Mouse (Mus musculus) cerebellum, adult (tissue): ENCODE measurements around the gene Sh3gl1.
A peak's percentile ranks its signal among the peaks of the same experiment; 100 is the strongest.

Source experiments
- ATAC-seq: cut with Nextera tagmentation; 2 replicates; pipeline ENCODE4 v1.9.2; 2017; ENCODE audit warnings: mild to moderate bottlenecking, moderate library complexity, mixed read lengths; ENCODE audit not compliant: insufficient number of reproducible peaks, low FRiP score, low TSS enrichment

Sh3gl1 gene

DNA sequence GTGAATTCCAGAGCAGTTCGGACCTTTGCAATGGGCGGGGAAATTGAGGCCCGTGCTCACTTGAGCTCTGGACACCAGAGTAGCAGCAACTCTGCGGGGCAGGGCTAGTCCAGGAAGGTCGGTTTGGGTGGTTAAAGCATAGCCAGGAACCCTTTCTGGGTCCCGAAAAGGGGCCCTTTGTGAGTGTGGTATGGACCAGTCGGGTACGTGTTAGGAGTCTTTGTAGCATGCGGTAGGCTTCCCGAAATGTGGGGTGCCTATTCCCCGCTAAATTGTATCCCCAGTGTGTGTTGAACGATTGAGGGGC lies 4.4 kb upstream of the Sh3gl1 start:
- no peak for ATAC-seq

DNA sequence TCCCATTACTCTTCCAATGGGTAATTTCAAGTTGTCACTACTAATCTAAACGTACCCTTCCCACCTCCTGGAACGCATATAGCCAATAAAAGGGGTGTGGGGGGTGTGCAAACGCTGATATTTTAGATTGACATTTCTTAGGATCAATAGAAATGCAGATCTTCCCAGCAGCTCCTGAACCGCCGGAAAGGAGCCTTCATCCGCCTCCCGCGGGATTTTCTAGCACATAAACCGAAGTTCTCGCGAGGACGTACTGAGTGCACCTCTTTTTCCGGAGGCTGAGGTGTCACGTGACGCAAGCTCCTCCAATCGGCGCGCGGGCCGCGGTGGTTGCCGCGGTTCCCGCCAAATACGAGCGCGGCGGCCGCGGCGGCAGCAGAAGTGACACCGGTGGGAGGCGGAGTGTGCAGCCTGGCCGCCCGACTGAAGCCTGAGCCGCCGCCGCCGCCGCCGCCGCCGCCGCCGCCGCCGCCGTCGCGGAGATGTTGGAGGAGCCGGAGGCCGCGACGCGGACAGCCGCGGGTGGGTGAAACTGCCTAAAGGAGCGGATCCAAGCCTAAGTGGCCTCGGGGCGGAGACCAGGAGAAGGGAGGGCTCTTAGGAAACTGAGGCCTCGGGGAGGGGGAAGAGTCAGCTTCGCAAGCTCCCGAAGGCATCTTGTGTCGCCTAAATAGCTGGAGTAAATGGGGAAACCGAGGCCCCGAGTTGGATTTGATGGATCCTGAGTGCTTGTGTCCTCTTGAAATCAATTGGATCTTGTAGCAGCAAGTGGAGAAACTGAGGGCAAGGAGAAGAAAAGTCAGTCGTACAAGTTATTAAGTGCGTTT lies 3.8 kb upstream of the Sh3gl1 start, which contains the start of gene Chaf1a:
Gene Chaf1a, plus strand, starts transcription at position 410 of the 827 bp plus-strand sequence.
- peak; percentile 88 for ATAC-seq

GRCm38 (mm10) chr17:56039345-56039744 lies 2.9 kb upstream of the Sh3gl1 start:
- no peak for ATAC-seq

- no peak for ATAC-seq
Measured at GRCm38 (mm10) chr17:56038583-56039261, 2.3 kb upstream of the Sh3gl1 start.

GRCm38 (mm10) chr17:56036901-56037287 lies 459 bp upstream of the Sh3gl1 start:
- no peak for ATAC-seq

DNA sequence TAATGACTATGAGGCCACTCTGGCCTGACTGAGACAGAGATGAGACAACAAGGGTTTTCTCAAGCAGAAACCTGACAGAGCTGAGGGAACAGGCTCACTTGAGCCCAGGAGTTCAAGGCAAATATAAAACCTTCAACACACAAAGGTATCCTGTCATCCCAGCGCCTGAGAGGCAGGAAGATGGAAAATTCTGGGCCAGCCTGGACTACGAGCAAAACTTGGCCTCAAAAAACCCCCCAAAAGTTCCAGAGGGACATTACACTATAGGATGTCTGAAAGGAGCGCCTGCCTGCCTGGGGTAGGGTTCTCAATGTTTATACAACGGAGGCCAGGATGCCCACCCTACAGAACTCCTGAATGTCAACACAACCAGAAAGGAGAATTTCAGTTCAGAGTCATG lies 1.2 kb downstream of the Sh3gl1 start:
- no peak for ATAC-seq

DNA sequence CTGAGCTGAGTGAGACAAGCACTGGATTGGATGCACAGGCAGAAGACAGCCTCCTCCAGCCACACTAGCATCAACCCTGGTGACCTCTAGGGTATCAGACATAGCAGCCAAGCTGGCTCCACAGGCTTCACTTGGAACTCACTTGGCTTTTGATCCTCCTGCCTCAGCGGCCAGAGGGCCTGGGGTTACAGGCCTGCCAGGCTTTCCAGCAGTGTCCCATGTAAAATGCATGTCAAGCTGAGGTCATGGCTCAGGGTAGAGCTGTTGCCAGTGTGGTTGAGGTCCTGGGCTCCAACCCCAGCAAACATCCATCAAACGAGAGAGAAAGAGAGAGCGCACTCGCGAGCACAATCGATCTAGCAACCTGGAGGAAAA lies 1.7 kb downstream of the Sh3gl1 start:
- ATAC-seq = no peak

DNA sequence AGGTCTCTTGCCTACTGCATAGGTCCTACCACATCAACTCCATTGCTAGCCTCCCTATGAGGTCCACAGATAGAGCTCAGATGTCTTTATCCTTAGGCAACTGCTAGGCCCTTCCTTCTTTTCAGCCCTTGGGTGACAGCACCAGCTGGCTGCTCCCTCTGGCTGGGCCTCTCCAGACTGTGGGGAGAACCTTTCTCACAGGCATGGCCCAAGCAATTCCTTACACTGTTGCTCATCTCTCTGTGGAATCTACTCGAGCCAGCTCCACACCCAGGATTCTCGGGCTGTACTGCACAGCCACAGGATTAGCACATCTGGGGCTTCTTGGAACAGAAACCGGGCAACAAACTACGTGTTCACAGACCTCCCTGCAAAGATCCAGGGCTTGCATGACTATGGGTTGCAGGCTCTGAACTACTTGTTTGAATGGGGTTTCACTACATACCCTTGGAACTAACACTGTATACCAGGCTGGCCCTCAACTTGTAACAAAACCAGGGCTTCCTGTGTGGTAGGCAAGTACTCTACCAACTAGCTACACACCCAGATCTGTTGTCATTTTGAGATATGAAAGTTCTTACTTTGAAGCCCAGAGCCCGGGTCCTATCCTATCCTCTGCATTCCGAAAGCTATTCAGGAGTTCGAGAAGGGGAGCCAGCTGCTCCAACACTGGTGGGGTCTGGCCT lies 2.3 kb downstream of the Sh3gl1 start:
- ATAC-seq = no peak

DNA sequence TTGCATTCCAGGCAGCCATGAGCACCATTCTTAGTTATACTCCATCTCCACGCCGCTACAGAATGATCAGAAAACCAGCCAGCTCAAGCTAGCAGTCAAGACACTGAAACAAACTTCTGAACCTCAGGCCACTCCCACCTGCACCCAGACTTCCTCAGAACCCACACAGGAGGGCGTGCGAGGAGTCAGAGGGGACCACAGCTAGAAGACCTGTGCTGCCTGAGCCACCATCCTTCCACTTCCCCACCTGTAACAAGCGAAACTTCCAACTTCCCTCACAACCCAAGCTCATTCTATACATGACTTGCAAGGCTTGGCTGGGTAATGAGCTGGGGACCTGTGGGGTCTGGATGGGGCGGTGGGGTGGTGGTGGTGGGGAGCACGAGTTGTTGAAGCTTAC lies 3.6 kb downstream of the Sh3gl1 start:
- ATAC-seq = no peak

DNA sequence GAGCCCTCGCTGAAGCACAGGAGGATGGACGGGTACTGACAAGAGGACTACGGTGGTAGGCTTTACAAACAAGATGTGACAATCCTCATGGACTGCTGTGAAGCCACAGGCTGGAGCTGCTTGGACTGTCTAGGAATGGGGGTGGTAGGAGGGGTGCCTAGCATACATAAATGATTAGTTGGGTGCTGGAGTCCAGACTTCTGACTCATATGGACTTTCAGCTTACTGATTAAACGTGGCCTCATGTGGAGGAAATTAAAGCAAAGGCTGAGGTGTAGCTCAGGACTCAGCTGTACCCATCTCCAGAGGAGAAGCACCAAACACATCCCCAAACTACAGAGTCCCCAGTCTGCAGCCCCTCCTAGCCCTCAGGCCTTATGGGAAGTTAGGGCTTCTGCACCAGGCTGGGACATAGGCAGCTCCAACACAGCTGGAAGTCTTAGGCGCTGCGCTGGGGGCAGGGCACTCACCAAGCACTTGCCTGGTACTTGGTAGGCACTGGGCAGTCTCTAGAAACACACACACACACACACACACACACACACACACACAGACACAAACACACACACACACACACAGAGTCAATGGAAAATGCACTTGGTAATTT lies 4.2 kb downstream of the Sh3gl1 start:
- no peak for ATAC-seq

- no peak for ATAC-seq
Measured at GRCm38 (mm10) chr17:56031431-56031830, 5.0 kb downstream of the Sh3gl1 start.

- no peak for ATAC-seq
Measured at GRCm38 (mm10) chr17:56030919-56031318, 5.5 kb downstream of the Sh3gl1 start.

DNA sequence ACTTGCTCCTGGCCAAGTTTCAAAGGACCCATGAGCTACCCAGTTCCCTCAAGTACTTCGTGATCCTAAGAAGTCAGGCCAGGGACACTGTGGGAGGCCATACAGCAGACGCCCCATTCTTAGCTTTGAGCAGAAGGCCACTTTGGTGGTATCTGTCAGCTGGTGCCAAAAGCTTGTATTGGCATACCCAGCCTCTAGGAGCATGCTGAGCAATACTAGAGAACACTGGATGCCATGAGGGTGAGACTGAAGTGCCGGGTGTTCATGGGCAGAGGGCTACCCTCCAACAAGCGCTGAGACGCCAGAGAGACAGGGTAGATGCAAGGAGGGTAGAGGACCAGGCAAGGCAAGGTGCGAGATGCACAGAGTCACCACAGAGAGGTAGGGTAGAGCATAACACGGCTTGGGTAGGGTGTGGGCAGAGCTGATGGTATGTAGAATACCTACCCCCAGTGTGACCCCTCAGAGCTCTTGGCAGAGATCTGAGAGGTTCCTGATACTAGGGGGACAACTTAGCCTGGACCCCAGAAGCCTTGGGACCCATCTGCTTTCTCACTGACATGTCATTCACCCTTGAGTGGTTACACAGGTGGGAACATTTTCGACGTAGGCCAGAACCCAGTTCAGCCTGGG lies 6.1 kb downstream of the Sh3gl1 start:
- ATAC-seq = no peak

- ATAC-seq = peak; percentile 15; the same call in 1 of the 2 replicates
Measured at GRCm38 (mm10) chr17:56027801-56028441, 8.5 kb downstream of the Sh3gl1 start.

GRCm38 (mm10) chr17:56026881-56027280 lies 9.6 kb downstream of the Sh3gl1 start:
- no peak for ATAC-seq

- no peak for ATAC-seq
Measured at GRCm38 (mm10) chr17:56026303-56026702, 10.1 kb downstream of the Sh3gl1 start.

DNA sequence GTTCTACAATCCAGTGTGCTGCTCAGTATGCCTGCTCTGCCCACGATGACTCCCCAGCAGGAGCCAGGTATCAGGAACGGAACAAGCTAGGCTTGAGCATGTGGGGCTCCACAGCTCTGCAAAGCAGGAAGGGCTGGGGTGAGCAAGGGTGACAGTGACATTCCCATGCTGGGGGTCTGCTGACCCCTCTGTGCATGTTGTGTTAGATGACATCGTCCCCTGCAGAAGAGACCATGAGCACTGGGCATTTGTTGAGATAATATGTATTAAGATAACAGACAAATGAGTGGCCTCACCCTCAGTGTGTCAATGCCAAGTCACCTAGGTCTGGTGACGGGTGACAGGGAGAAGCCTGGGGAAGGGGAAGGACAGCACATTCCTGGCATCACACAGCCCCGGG lies 11.5 kb downstream of the Sh3gl1 start:
- no peak for ATAC-seq

- ATAC-seq = no peak
Measured at GRCm38 (mm10) chr17:56024476-56024875, 12.0 kb downstream of the Sh3gl1 start.

GRCm38 (mm10) chr17:56023386-56023785 lies 13.0 kb downstream of the Sh3gl1 start:
- ATAC-seq = no peak

GRCm38 (mm10) chr17:56022989-56023290 lies 13.5 kb downstream of the Sh3gl1 start:
- ATAC-seq = no peak
